Mouse (Mus musculus) forebrain, embryonic 16.5 days (tissue): ENCODE data around the gene Zfp616. TPM values are rescaled to one million over a fixed set of nuclear protein-coding genes. Genes with fewer than 3 reads are reported as not detected.

Source experiments
- ATAC-seq: fragments of 200-750 bp; cut with Nextera tagmentation; 2 replicates; pipeline ENCODE4 v1.8.0; 2017; ENCODE audit warnings: mild to moderate bottlenecking, moderate library complexity
- H3K27ac ChIP-seq: fragments of 300-500 bp; sonication (generic); 2 replicates; pipeline ENCODE4 v1.5.1; 2014; ENCODE audit warnings: low read length, control low read depth
- H3K27me3 ChIP-seq: fragments of 300-500 bp; sonication (generic); replicated peaks from 2 replicates; pipeline ENCODE4 v1.6.1; 2014; ENCODE audit warnings: low read length; ENCODE audit not compliant: control insufficient read depth, insufficient read depth
- H3K36me3 ChIP-seq: fragments of 300-500 bp; sonication (generic); 2 replicates; pipeline ENCODE4 v1.6.1; 2014; ENCODE audit not compliant: control insufficient read depth, insufficient read depth
- H3K4me1 ChIP-seq: fragments of 300-500 bp; sonication (generic); replicated peaks from 2 replicates; pipeline ENCODE4 v1.6.1; 2014; ENCODE audit warnings: low read length; ENCODE audit not compliant: control insufficient read depth, insufficient read depth
- H3K4me2 ChIP-seq: fragments of 300-500 bp; sonication (generic); 2 replicates; pipeline ENCODE4 v1.6.1; 2014; ENCODE audit warnings: mild to moderate bottlenecking, low read length, control low read depth
- H3K4me3 ChIP-seq: fragments of 300-500 bp; sonication (generic); replicated peaks from 2 replicates; pipeline ENCODE4 v1.5.1; 2014; ENCODE audit warnings: mild to moderate bottlenecking, low read length, control low read depth
- H3K9ac ChIP-seq: fragments of 300-500 bp; sonication (generic); replicated peaks from 2 replicates; pipeline ENCODE4 v1.6.1; 2014; ENCODE audit warnings: low read depth, low read length, control low read depth
- H3K9me3 ChIP-seq: fragments of 300-500 bp; sonication (generic); 2 replicates; pipeline ENCODE4 v1.6.1; 2016; ENCODE audit warnings: low read length; ENCODE audit not compliant: control insufficient read depth
- WGBS: fragments of 180-500 bp; shearing (Covaris S2); extraction: QIAGEN DNeasy Blood & Tissue Kit; methylation state at CpG from one replicate; pipeline ENCODE4 v1.1.7; 2014; 5-methylcytosine and 5-hydroxymethylcytosine counted together
- polyA plus RNA-seq: library from polyadenylated mRNA; unstranded; fragments of >200 nt; fragmentation: Nextera tagmentation; extraction: Ambion mirVana; gene quantifications from 2 replicates; pipeline ENCODE4 v1.2.1, GENCODE M21; 2015

Gene Zfp616
- not detected in 2 replicates for polyA plus RNA-seq

GRCm38 (mm10) chr11:74069655-74070054 lies at the start of gene Zfp616:
Gene Zfp616, plus strand, starts transcription at chr11:74069955.
- 100% methylated on average over 1 of the region's 1 CpGs for WGBS
- no peak for ATAC-seq

GRCm38 (mm10) chr11:74051347-74051746 lies 18.4 kb upstream of the Zfp616 start:
- no peaks in the 10 kb centered on the region for H3K36me3 ChIP-seq
- 63% methylated on average over 3 of the region's 3 CpGs for WGBS
- no peaks in the 10 kb centered on the region for H3K27me3 ChIP-seq
- no peak overlapping the region for H3K9ac ChIP-seq
- no peak for ATAC-seq
- peaks cover 8% of the 10 kb centered on the region; the same call in 1 of the 2 replicates for H3K9me3 ChIP-seq
- no peak overlapping the region for H3K4me2 ChIP-seq
- no peak overlapping the region for H3K27ac ChIP-seq
- H3K4me3 ChIP-seq = no peak overlapping the region
- H3K4me1 ChIP-seq = no peaks in the 10 kb centered on the region

More at GRCm38 (mm10) chr11:74069655-74070054, at the start of gene Zfp616:
- Histone ChIP-seq H3K4me2 (no peak within 1 kb of the TSS), H3K4me1 (no peaks in the 10 kb centered on the region), H3K9me3 (0 out of 2 replicates have a peak, but pooled peaks cover 3% of the 10 kb centered on the region), H3K27me3 (no peaks in the 10 kb centered on the region), H3K27ac (no peak within 1 kb of the TSS), H3K4me3 (no peak within 1 kb of the TSS), H3K36me3 (no peaks in the 10 kb centered on the region), H3K9ac (no peak within 1 kb of the TSS)

GRCm38 (mm10) chr11:74056451-74056850 lies 13.3 kb upstream of the Zfp616 start, which contains the start of the genes Olfr139 and Olfr399:
Gene Olfr139, minus strand, starts transcription at chr11:74056551.
Gene Olfr399, minus strand, starts transcription at chr11:74056615.
- no peaks in the 10 kb centered on the region for H3K4me1 ChIP-seq
- no peak within 1 kb of the TSS for H3K4me3 ChIP-seq

GRCm38 (mm10) chr11:74100724-74101123 lies 31.0 kb downstream of the Zfp616 start:
- ATAC-seq = no peak
- Histone ChIP-seq H3K27ac (no peak overlapping the region), H3K27me3 (no peaks in the 10 kb centered on the region), H3K9ac (no peak overlapping the region), H3K4me3 (no peak overlapping the region), H3K36me3 (no peaks in the 10 kb centered on the region), H3K4me1 (no peaks in the 10 kb centered on the region), H3K9me3 (peaks cover 5% of the 10 kb centered on the region), H3K4me2 (no peak overlapping the region)
- WGBS = 90% methylated on average over 2 of the region's 2 CpGs

More at GRCm38 (mm10) chr11:74056451-74056850, 13.3 kb upstream of the Zfp616 start, which contains the start of the genes Olfr139 and Olfr399:
- H3K9ac ChIP-seq = no peak within 1 kb of the TSS
- ATAC-seq = no peak
- H3K4me2 ChIP-seq = no peak within 1 kb of the TSS
- peaks cover 8% of the 10 kb centered on the region; the same call in 1 of the 2 replicates for H3K9me3 ChIP-seq
- no peak within 1 kb of the TSS for H3K27ac ChIP-seq
- no peaks in the 10 kb centered on the region for H3K27me3 ChIP-seq
- no peaks in the 10 kb centered on the region for H3K36me3 ChIP-seq
- WGBS = 85% methylated on average over 2 of the region's 2 CpGs

GRCm38 (mm10) chr11:74101507-74101906 lies 31.8 kb downstream of the Zfp616 start:
- no peaks in the 10 kb centered on the region for H3K36me3 ChIP-seq
- WGBS = 46% methylated on average over 2 of the region's 2 CpGs
- no peak overlapping the region for H3K27ac ChIP-seq
- no peaks in the 10 kb centered on the region for H3K4me1 ChIP-seq
- H3K9ac ChIP-seq = no peak overlapping the region
- ATAC-seq = no peak
- no peak overlapping the region for H3K4me2 ChIP-seq
- peaks cover 5% of the 10 kb centered on the region for H3K9me3 ChIP-seq
- H3K4me3 ChIP-seq = no peak overlapping the region
- H3K27me3 ChIP-seq = no peaks in the 10 kb centered on the region

GRCm38 (mm10) chr11:74105066-74105465 lies 35.3 kb downstream of the Zfp616 start:
- 48% methylated on average over 5 of the region's 5 CpGs for WGBS
- no peak for ATAC-seq
- no peak overlapping the region for H3K4me2 ChIP-seq
- H3K27ac ChIP-seq = no peak overlapping the region
- H3K4me3 ChIP-seq = no peak overlapping the region
- no peaks in the 10 kb centered on the region for H3K36me3 ChIP-seq
- H3K9ac ChIP-seq = no peak overlapping the region
- H3K9me3 ChIP-seq = peaks cover 7% of the 10 kb centered on the region
- no peaks in the 10 kb centered on the region for H3K4me1 ChIP-seq
- H3K27me3 ChIP-seq = no peaks in the 10 kb centered on the region

- no peaks in the 10 kb centered on the region for H3K27me3 ChIP-seq
- H3K9me3 ChIP-seq = peaks cover 7% of the 10 kb centered on the region
- no peak within 1 kb of the TSS for H3K4me2 ChIP-seq
- no peak within 1 kb of the TSS for H3K4me3 ChIP-seq
- no peak for ATAC-seq
- H3K9ac ChIP-seq = no peak within 1 kb of the TSS
- no peak within 1 kb of the TSS for H3K27ac ChIP-seq
- no peaks in the 10 kb centered on the region for H3K36me3 ChIP-seq
- H3K4me1 ChIP-seq = no peaks in the 10 kb centered on the region
These were observed 43.7 kb downstream of the Zfp616 start, which contains the start of gene Olfr401 for GRCm38 (mm10) chr11:74113412-74113811. Gene Olfr401, plus strand, starts transcription at chr11:74113712.

Other genes starting within 250 kb of the Zfp616 start
- not detected in 2 replicates for gene Olfr393, start 218.5 kb upstream of the Zfp616 start, polyA plus RNA-seq
- not detected in 2 replicates for gene Olfr394, start 179.2 kb upstream of the Zfp616 start, polyA plus RNA-seq
- gene Olfr395, start 160.7 kb upstream of the Zfp616 start, polyA plus RNA-seq = not detected in 2 replicates
- not detected in 2 replicates for gene Olfr23, start 133.3 kb upstream of the Zfp616 start, polyA plus RNA-seq
- gene Olfr397, start 109.1 kb upstream of the Zfp616 start, polyA plus RNA-seq = not detected in 2 replicates
- not detected in 2 replicates for gene Olfr398, start 79.5 kb upstream of the Zfp616 start, polyA plus RNA-seq
- gene Olfr139, start 13.4 kb upstream of the Zfp616 start, polyA plus RNA-seq = not detected in 2 replicates
- gene Olfr399, start 13.3 kb upstream of the Zfp616 start, polyA plus RNA-seq = not detected in 2 replicates
- gene Olfr401, start 43.8 kb downstream of the Zfp616 start, polyA plus RNA-seq = not detected in 2 replicates
- not detected in 2 replicates for gene Olfr402, start 83.6 kb downstream of the Zfp616 start, polyA plus RNA-seq
- gene Olfr403, start 116.3 kb downstream of the Zfp616 start, polyA plus RNA-seq = not detected in 2 replicates
- gene Olfr43, start 141.4 kb downstream of the Zfp616 start, polyA plus RNA-seq = not detected in 2 replicates
- gene Olfr406, start 189.9 kb downstream of the Zfp616 start, polyA plus RNA-seq = not detected in 2 replicates
- not detected in 2 replicates for gene Olfr59, start 213.8 kb downstream of the Zfp616 start, polyA plus RNA-seq